Mouse (Mus musculus) adrenal gland, postnatal 14 days (tissue): ENCODE data around the gene Nsrp1. TPM values are rescaled to one million over a fixed set of nuclear protein-coding genes. Genes with fewer than 3 reads are reported as not detected.

Source experiments
- microRNA-seq, 2 experiments: library from miRNA; unstranded; fragments of <30 nt; microRNA quantifications; one replicate each; pipeline ENCODE4 v1.2.0; 2021
- total RNA-seq: library from RNA; stranded (reverse); gene quantifications from 2 replicates; pipeline ENCODE4 v1.2.3, GENCODE M21; 2021

Gene Nsrp1
- total RNA-seq, 1 experiment from 2014 or later = 28.2 TPM

Small RNAs within 50 kb of the gene (microRNA-seq; reads per million reads assigned to microRNA genes)
- gene Mir423 = 1,387 to 3,840 reads per million in 2 experiments

Other genes with a start within 250 kb of the Nsrp1 start
- 43.5 and 45.8 TPM in 2 replicates for gene Cpd, start 231.4 kb downstream of the Nsrp1 start, total RNA-seq
- gene Tmigd1, start 176.3 kb downstream of the Nsrp1 start, total RNA-seq = 0.78 and 1.3 TPM in 2 replicates
- 54.2 and 56.1 TPM in 2 replicates for gene Blmh, start 153.6 kb downstream of the Nsrp1 start, total RNA-seq
- 37.1 and 38.4 TPM in 2 replicates for gene Slc6a4, start 79.8 kb downstream of the Nsrp1 start, total RNA-seq
- 0.23 and 0.30 TPM in 2 replicates for gene Efcab5, start 110.5 kb upstream of the Nsrp1 start, total RNA-seq
- 33.5 and 51.4 TPM in 2 replicates for gene Ssh2, start 137.9 kb upstream of the Nsrp1 start, total RNA-seq